ENCODE assay signal across 8 mouse cellular contexts in genomic region chr9:53340969-53341368, GRCm38 (mm10). TPM values are rescaled to one million over a fixed set of nuclear protein-coding genes. Genes with fewer than 3 reads are reported as not detected.
DNase-seq lines count a peak whose midpoint lies in the region; ATAC-seq and TF ChIP-seq lines count a peak whose summit lies in the region.

No protein-coding gene starts in this region.

- peak overlapping the region; percentile 92 for H3K4me2 ChIP-seq in heart, embryonic 16.5 days (ENCODE audit: low read depth, low read length)
- peak overlapping the region; percentile 43 for H3K4me2 ChIP-seq in midbrain, embryonic 11.5 days

- H3K9me3 ChIP-seq in heart, embryonic 16.5 days (replicated peaks; ENCODE audit: control insufficient read depth, low read length): no peaks in the 10 kb centered on the region
- no peaks in the 10 kb centered on the region for H3K9me3 ChIP-seq in midbrain, embryonic 11.5 days (ENCODE audit: control insufficient read depth, low read length)

- 4% methylated on average over 14 of the region's 14 CpGs for WGBS in thymus, adult 2 months
- WGBS in heart, embryonic 16.5 days: 6% methylated on average over 14 of the region's 14 CpGs
- WGBS in midbrain, embryonic 11.5 days: 13% methylated on average over 14 of the region's 14 CpGs

- 0 out of 2 replicates have a peak, but pooled peaks cover 4% of the 10 kb centered on the region for H3K4me1 ChIP-seq in thymus, adult 2 months (replicated peaks; ENCODE audit: control insufficient read depth, insufficient read depth, low read length)
- 0 out of 2 replicates have a peak, but pooled peaks cover 2% of the 10 kb centered on the region for H3K4me1 ChIP-seq in heart, embryonic 16.5 days (ENCODE audit: control insufficient read depth, insufficient read depth, low read length)
- H3K4me1 ChIP-seq in midbrain, embryonic 11.5 days (ENCODE audit: control insufficient read depth, insufficient read depth, low read length): no peaks in the 10 kb centered on the region; the same call in 1 of the 2 replicates

- H3K36me3 ChIP-seq in thymus, adult 2 months (ENCODE audit: control insufficient read depth, insufficient read depth, low read length): no peaks in the 10 kb centered on the region
- H3K36me3 ChIP-seq in heart, embryonic 16.5 days (ENCODE audit: control insufficient read depth, insufficient read depth): no peaks in the 10 kb centered on the region
- H3K36me3 ChIP-seq in midbrain, embryonic 11.5 days (ENCODE audit: control insufficient read depth, insufficient read depth, low read length): no peaks in the 10 kb centered on the region

- no peak for ATAC-seq in heart, embryonic 16.5 days (replicated peaks; ENCODE audit: extremely low read depth, insufficient read depth, low FRiP score)
- no peak for ATAC-seq in midbrain, embryonic 11.5 days (ENCODE audit: low FRiP score)
- ATAC-seq in megakaryocyte-erythroid progenitor cell, adult 5-6 weeks (replicated peaks; ENCODE audit: low FRiP score, low TSS enrichment, poor library complexity, severe bottlenecking): no peak

- no peaks in the 10 kb centered on the region for H3K27me3 ChIP-seq in thymus, adult 2 months (ENCODE audit: control insufficient read depth, insufficient read depth, low read length)
- no peaks in the 10 kb centered on the region for H3K27me3 ChIP-seq in heart, embryonic 16.5 days (ENCODE audit: control insufficient read depth, insufficient read depth, low read length)
- H3K27me3 ChIP-seq in midbrain, embryonic 11.5 days (ENCODE audit: control insufficient read depth, insufficient read depth, low read length): peaks cover 5% of the 10 kb centered on the region; the same call in 1 of the 2 replicates

- H3K27ac ChIP-seq in thymus, adult 2 months (ENCODE audit: control insufficient read depth, insufficient read depth, low read length): no peak overlapping the region
- no peak overlapping the region for H3K27ac ChIP-seq in heart, embryonic 16.5 days (ENCODE audit: low read length)
- H3K27ac ChIP-seq in midbrain, embryonic 11.5 days (ENCODE audit: low read depth, low read length): no peak overlapping the region

- H3K4me3 ChIP-seq in thymus, adult 2 months (ENCODE audit: control insufficient read depth, insufficient read depth, low read length): peak overlapping the region; percentile 12; the same call in 1 of the 2 replicates
- H3K4me3 ChIP-seq in heart, embryonic 16.5 days (ENCODE audit: low read length): peak overlapping the region; percentile 61
- peak overlapping the region; percentile 28 for H3K4me3 ChIP-seq in midbrain, embryonic 11.5 days (ENCODE audit: low read depth, low read length)

- DNase-seq in thymus, adult 2 months: no peak
- no peak for DNase-seq in thymus, postnatal 25 days
- DNase-seq in cerebellum, postnatal 36 days: peak; percentile 63 to 77
- DNase-seq in kidney, postnatal 4 days: peak; percentile 34 to 53
- peak; percentile 92 for DNase-seq in midbrain, embryonic 11.5 days (ENCODE audit: low spot score, missing footprints)
- no peak for DNase-seq in layer of hippocampus, postnatal 25 days (ENCODE audit: extremely low spot score in 1 of 2, low spot score in 1 of 2)

- no peak for TF ChIP-seq POLR2A in thymus, adult 2 months (IDR thresholded peaks at IDR 0.05; ENCODE audit: control insufficient read depth, extremely low read depth, insufficient read depth, low read length, poor library complexity)

- peak overlapping the region; percentile 67 for H3K9ac ChIP-seq in heart, embryonic 16.5 days (ENCODE audit: low read length)
- H3K9ac ChIP-seq in midbrain, embryonic 11.5 days (ENCODE audit: low read length): peak overlapping the region; percentile 31; the same call in 1 of the 2 replicates

- no peak for TF ChIP-seq CTCF in thymus, adult 2 months (IDR thresholded peaks at IDR 0.05; ENCODE audit: borderline replicate concordance, control insufficient read depth, extremely low read depth, insufficient read depth, low read length, poor library complexity)

RNA-seq across cellular contexts. Expression of gene Exph5, which starts 39.5 kb away (rescaled TPM):
- polyA plus RNA-seq in thymus, adult 2 months (2012; rRNA removed): 0.27 and 0.47 TPM in 2 replicates
- polyA plus RNA-seq in heart, embryonic 16.5 days (2015; fragmentation: Nextera tagmentation; extraction: Ambion mirVana): 0.14 and 0.92 TPM in 2 replicates
- 0.70 TPM in 2 replicates for polyA plus RNA-seq in midbrain, embryonic 11.5 days (2014; fragmentation: Nextera tagmentation; extraction: Ambion mirVana)
- not detected in 2 replicates for total RNA-seq in megakaryocyte-erythroid progenitor cell, adult 5-6 weeks (2014; fragmentation: Nextera tagmentation)
- not detected in 2 replicates for total RNA-seq in megakaryocyte-erythroid progenitor cell, adult 5-6 weeks (2017)
- total RNA-seq in layer of hippocampus, postnatal 25 days (2021): 1 to 10 TPM; 3.3 to 3.8 TPM

RNA-seq across cellular contexts. Expression of gene Kdelc2, which starts 42.9 kb away (rescaled TPM):
- polyA plus RNA-seq in thymus, adult 2 months (2012; rRNA removed): 1.6 and 1.8 TPM in 2 replicates
- polyA plus RNA-seq in heart, embryonic 16.5 days (2015; fragmentation: Nextera tagmentation; extraction: Ambion mirVana): 21.9 and 23.4 TPM in 2 replicates
- polyA plus RNA-seq in midbrain, embryonic 11.5 days (2014; fragmentation: Nextera tagmentation; extraction: Ambion mirVana): 11.0 and 12.9 TPM in 2 replicates
- total RNA-seq in megakaryocyte-erythroid progenitor cell, adult 5-6 weeks (2014; fragmentation: Nextera tagmentation): 1.6 and 1.7 TPM in 2 replicates
- 0.94 and 4.5 TPM in 2 replicates for total RNA-seq in megakaryocyte-erythroid progenitor cell, adult 5-6 weeks (2017)
- total RNA-seq in layer of hippocampus, postnatal 25 days (2021): 1 to 10 TPM; 4.5 to 5.2 TPM

Comparison
In these comparisons a context has a peak if more than half of its experiments do, and no peak if none do; other contexts are left out.
1. DNase-seq: peak in cerebellum, postnatal 36 days (2 of 2), kidney, postnatal 4 days (2 of 2) and midbrain, embryonic 11.5 days (single experiment); none in thymus, adult 2 months (single experiment), thymus, postnatal 25 days (single experiment) and layer of hippocampus, postnatal 25 days (0 of 2).
2. Peak in every context shown above with its lines, with median percentiles within 50 percentile points of each other: H3K4me3 ChIP-seq.